Mouse (Mus musculus): Measurements from ENCODE around the gene Shmt2. TPM values are rescaled to one million over a fixed set of nuclear protein-coding genes. Genes with fewer than 3 reads are reported as not detected.

Gene Shmt2
- polyA plus RNA-seq, 1 experiment, result 535 TPM

DNA sequence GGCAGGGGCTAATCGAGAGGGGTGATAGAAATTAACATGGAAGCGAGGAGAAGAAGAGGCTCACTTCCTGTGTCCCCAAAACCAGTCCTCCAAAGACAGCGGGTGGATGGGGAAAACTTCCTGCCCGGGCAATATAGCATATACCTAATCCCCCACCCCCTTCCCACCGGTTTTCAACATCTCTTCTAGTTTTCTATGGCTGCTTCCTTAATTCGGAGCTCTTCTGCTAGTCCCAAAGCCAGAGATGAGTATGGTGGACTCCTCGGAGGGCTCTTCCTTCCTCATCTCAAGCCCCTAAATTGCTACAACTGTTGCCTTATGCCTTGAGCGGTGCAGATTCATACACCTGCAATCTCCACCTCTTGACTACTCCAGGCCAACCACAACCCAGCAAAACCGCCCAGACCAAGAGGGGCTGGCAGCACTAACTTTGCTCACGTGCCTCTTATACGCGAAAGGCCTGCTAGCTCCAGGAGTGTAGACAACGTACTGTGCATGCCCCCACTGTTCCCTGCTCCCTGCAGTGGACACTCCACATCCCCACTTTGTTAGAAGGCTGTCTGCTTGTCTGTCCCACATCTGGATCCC lies 8.0 kb downstream of the Shmt2 start:
- peaks cover 22% of the 10 kb centered on the region for H3K36me3 ChIP-seq (ENCODE audit: control insufficient read depth, insufficient read depth)
- H3K79me2 ChIP-seq (ENCODE audit: control insufficient read depth, insufficient read depth), result no peaks in the 10 kb centered on the region
- H3K27me3 ChIP-seq (ENCODE audit: control insufficient read depth, insufficient read depth, insufficient read length), result no peaks in the 10 kb centered on the region
- no peak overlapping the region for H3ac ChIP-seq (ENCODE audit: control insufficient read depth, insufficient read length)
- TF ChIP-seq MAX (IDR thresholded peaks at IDR 0.05; ENCODE audit: low read depth), result no peak
- no peak for TF ChIP-seq USF1 (IDR thresholded peaks at IDR 0.05; ENCODE audit: low read depth)
- TF ChIP-seq CEBPB (IDR thresholded peaks at IDR 0.05; ENCODE audit: insufficient read depth, poor library complexity, severe bottlenecking), result no peak
- no peak for TF ChIP-seq TCF12 (IDR thresholded peaks at IDR 0.05; ENCODE audit: insufficient read depth, poor library complexity, severe bottlenecking)
- TF ChIP-seq MYOD1 (IDR thresholded peaks at IDR 0.05; ENCODE audit: control insufficient read depth in 1 of 3, insufficient read length in 2 of 3, low read depth in 2 of 3), result no peak
- peak overlapping the region; percentile 100 for H3K4me2 ChIP-seq (ENCODE audit: low read depth)
- peak overlapping the region; percentile 71 for H3K4me3 ChIP-seq

- peak overlapping the region; percentile 71 for H3K4me3 ChIP-seq
- H3K27me3 ChIP-seq (ENCODE audit: control insufficient read depth, insufficient read depth, insufficient read length), result no peaks in the 10 kb centered on the region
- H3ac ChIP-seq (ENCODE audit: control insufficient read depth, insufficient read length), result no peak overlapping the region
- no peak for TF ChIP-seq USF1 (IDR thresholded peaks at IDR 0.05; ENCODE audit: low read depth)
- TF ChIP-seq TCF3 (IDR thresholded peaks at IDR 0.05; ENCODE audit: insufficient read length, low read depth), result no peak
- TF ChIP-seq REST (IDR thresholded peaks at IDR 0.05; ENCODE audit: insufficient read depth, insufficient read length), result no peak
- no peak for TF ChIP-seq SRF (IDR thresholded peaks at IDR 0.05; ENCODE audit: control insufficient read depth, insufficient read length, low read depth)
- TF ChIP-seq MYOD1 (IDR thresholded peaks at IDR 0.05; ENCODE audit: control insufficient read depth in 1 of 3, insufficient read length in 2 of 3, low read depth in 2 of 3), result peak in 1 of 3 experiments; percentile 34
- TF ChIP-seq MAX (IDR thresholded peaks at IDR 0.05; ENCODE audit: low read depth), result no peak
- no peak for TF ChIP-seq TCF12 (IDR thresholded peaks at IDR 0.05; ENCODE audit: insufficient read depth, poor library complexity, severe bottlenecking)
- peak in 1 of 3 experiments; percentile 19 for TF ChIP-seq MYOG (IDR thresholded peaks at IDR 0.05; ENCODE audit: control insufficient read depth in 1 of 3, insufficient read depth in 1 of 3, insufficient read length in 2 of 3, low read depth in 2 of 3)
- TF ChIP-seq POLR2AphosphoS2 (IDR thresholded peaks at IDR 0.05; ENCODE audit: insufficient read length, low read depth), result peak; percentile 50
- H3K79me2 ChIP-seq (ENCODE audit: control insufficient read depth, insufficient read depth), result no peaks in the 10 kb centered on the region
- H3K4me2 ChIP-seq (ENCODE audit: low read depth), result peak overlapping the region; percentile 100
- H3K36me3 ChIP-seq (ENCODE audit: control insufficient read depth, insufficient read depth), result peaks cover 17% of the 10 kb centered on the region
These were observed 8.6 kb downstream of the Shmt2 start for GRCm38 (mm10) chr10:127513501-127514091.

DNA sequence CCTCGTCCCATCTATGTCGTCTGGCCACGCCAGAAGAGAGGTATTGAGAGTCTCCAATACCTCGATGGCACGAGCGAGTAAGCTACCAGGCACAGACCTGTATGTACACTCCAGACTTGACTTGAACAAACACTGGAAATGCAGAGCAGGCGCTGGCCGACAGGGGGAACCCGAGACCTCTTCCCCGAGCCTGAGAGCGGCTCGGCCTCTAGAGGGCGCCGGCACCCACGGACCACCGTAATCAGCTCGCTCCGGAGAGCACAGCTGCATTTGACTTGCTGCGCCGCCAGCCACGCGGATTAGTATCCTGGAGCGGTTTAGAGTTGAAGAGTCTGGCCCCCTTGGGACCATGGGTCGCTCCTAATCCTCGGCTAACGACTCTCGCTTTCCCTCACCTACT lies 9.4 kb downstream of the Shmt2 start:
- peak overlapping the region; percentile 71 for H3K4me3 ChIP-seq
- peak overlapping the region; percentile 100 for H3K4me2 ChIP-seq (ENCODE audit: low read depth)
- TF ChIP-seq E2F4 (IDR thresholded peaks at IDR 0.05; ENCODE audit: insufficient read depth) (no peak), POLR2AphosphoS2 (IDR thresholded peaks at IDR 0.05; ENCODE audit: insufficient read length, low read depth) (peak; percentile 43), POLR2A (IDR thresholded peaks at IDR 0.05; ENCODE audit: insufficient read length, low read depth) (peak; percentile 51), MYOD1 (IDR thresholded peaks at IDR 0.05; ENCODE audit: control insufficient read depth in 1 of 3, insufficient read length in 2 of 3, low read depth in 2 of 3) (peak in 2 of 3 experiments; percentile 75 to 87), SRF (IDR thresholded peaks at IDR 0.05; ENCODE audit: control insufficient read depth, insufficient read length, low read depth) (peak; percentile 76), MYOG (IDR thresholded peaks at IDR 0.05; ENCODE audit: control insufficient read depth in 1 of 3, insufficient read depth in 1 of 3, insufficient read length in 2 of 3, low read depth in 2 of 3) (peak; percentile 33 to 88 (median 60)), CEBPB (IDR thresholded peaks at IDR 0.05; ENCODE audit: insufficient read depth, poor library complexity, severe bottlenecking) (no peak)
- H3ac ChIP-seq (ENCODE audit: control insufficient read depth, insufficient read length), result peak overlapping the region; percentile 30
- H3K79me2 ChIP-seq (ENCODE audit: control insufficient read depth, insufficient read depth), result no peaks in the 10 kb centered on the region
- no peaks in the 10 kb centered on the region for H3K27me3 ChIP-seq (ENCODE audit: control insufficient read depth, insufficient read depth, insufficient read length)
- H3K36me3 ChIP-seq (ENCODE audit: control insufficient read depth, insufficient read depth), result peaks cover 9% of the 10 kb centered on the region

GRCm38 (mm10) chr10:127512307-127512666 lies 10.0 kb downstream of the Shmt2 start:
- Histone ChIP-seq H3K79me2 (ENCODE audit: control insufficient read depth, insufficient read depth) (no peaks in the 10 kb centered on the region), H3K36me3 (ENCODE audit: control insufficient read depth, insufficient read depth) (peaks cover 5% of the 10 kb centered on the region), H3K4me3 (peak overlapping the region; percentile 71), H3K4me2 (ENCODE audit: low read depth) (peak overlapping the region; percentile 100), H3ac (ENCODE audit: control insufficient read depth, insufficient read length) (peak overlapping the region; percentile 30), H3K27me3 (ENCODE audit: control insufficient read depth, insufficient read depth, insufficient read length) (no peaks in the 10 kb centered on the region)
- no peak for TF ChIP-seq SRF (IDR thresholded peaks at IDR 0.05; ENCODE audit: control insufficient read depth, insufficient read length, low read depth)
- TF ChIP-seq MAX (IDR thresholded peaks at IDR 0.05; ENCODE audit: low read depth), result no peak
- TF ChIP-seq USF1 (IDR thresholded peaks at IDR 0.05; ENCODE audit: low read depth), result no peak

- no peaks in the 10 kb centered on the region for H3K27me3 ChIP-seq (ENCODE audit: control insufficient read depth, insufficient read depth, insufficient read length)
- peak overlapping the region; percentile 30 for H3ac ChIP-seq (ENCODE audit: control insufficient read depth, insufficient read length)
- TF ChIP-seq USF1 (IDR thresholded peaks at IDR 0.05; ENCODE audit: low read depth), result no peak
- no peak for TF ChIP-seq MAX (IDR thresholded peaks at IDR 0.05; ENCODE audit: low read depth)
- no peak for TF ChIP-seq MYOD1 (IDR thresholded peaks at IDR 0.05; ENCODE audit: control insufficient read depth in 1 of 3, insufficient read length in 2 of 3, low read depth in 2 of 3)
- TF ChIP-seq POLR2A (IDR thresholded peaks at IDR 0.05; ENCODE audit: insufficient read length, low read depth), result peak; percentile 55
- no peak for TF ChIP-seq REST (IDR thresholded peaks at IDR 0.05; ENCODE audit: insufficient read depth, insufficient read length)
- no peak for TF ChIP-seq TCF12 (IDR thresholded peaks at IDR 0.05; ENCODE audit: insufficient read depth, poor library complexity, severe bottlenecking)
- TF ChIP-seq CEBPB (IDR thresholded peaks at IDR 0.05; ENCODE audit: insufficient read depth, poor library complexity, severe bottlenecking), result peak; percentile 70
- TF ChIP-seq E2F4 (IDR thresholded peaks at IDR 0.05; ENCODE audit: insufficient read depth), result no peak
- TF ChIP-seq TCF3 (IDR thresholded peaks at IDR 0.05; ENCODE audit: insufficient read length, low read depth), result no peak
- TF ChIP-seq MYOG (IDR thresholded peaks at IDR 0.05; ENCODE audit: control insufficient read depth in 1 of 3, insufficient read depth in 1 of 3, insufficient read length in 2 of 3, low read depth in 2 of 3), result peak in 1 of 3 experiments; percentile 60
- TF ChIP-seq SRF (IDR thresholded peaks at IDR 0.05; ENCODE audit: control insufficient read depth, insufficient read length, low read depth), result no peak
- peak; percentile 28 for TF ChIP-seq POLR2AphosphoS2 (IDR thresholded peaks at IDR 0.05; ENCODE audit: insufficient read length, low read depth)
These were observed 10.5 kb downstream of the Shmt2 start for GRCm38 (mm10) chr10:127511634-127512306.

More at GRCm38 (mm10) chr10:127511634-127512306, 10.5 kb downstream of the Shmt2 start:
- Histone ChIP-seq H3K4me3 (peak overlapping the region; percentile 71), H3K36me3 (ENCODE audit: control insufficient read depth, insufficient read depth) (no peaks in the 10 kb centered on the region), H3K79me2 (ENCODE audit: control insufficient read depth, insufficient read depth) (no peaks in the 10 kb centered on the region), H3K4me2 (ENCODE audit: low read depth) (peak overlapping the region; percentile 100)
